Mouse (Mus musculus) heart, adult 18-20 months (tissue): Measurements from ENCODE around the gene Ccpg1os. TPM values are rescaled to one million over a fixed set of nuclear protein-coding genes. Genes with fewer than 3 reads are reported as not detected.

Experiments used
- microRNA-seq, 2 experiments: library from miRNA; unstranded; fragments of <30 nt; microRNA quantifications; one replicate each; pipeline ENCODE4 v1.2.0; 2022
- total RNA-seq, 2 experiments: library from RNA; stranded (reverse); gene quantifications; 2 replicates each; pipeline ENCODE4 v1.2.3; 2021

Ccpg1os gene
- total RNA-seq, 2 experiments from 2014 or later, result 5.8 to 6.7 TPM

Small RNA genes within 50 kb of the gene (microRNA-seq; reads per million reads assigned to microRNA genes)
- gene Gm27353, result 0 reads per million in 2 experiments

Other genes starting within 250 kb of the Ccpg1os start
- under 1 TPM in 1 of 2 experiments, not detected in 1; 0.02 TPM for gene Prtg, start 178.5 kb downstream of the Ccpg1os start, total RNA-seq
- 10 to 100 TPM; 13.5 to 14.9 TPM for gene Pygo1, start 59.7 kb downstream of the Ccpg1os start, total RNA-seq
- under 1 TPM; 0.30 to 0.57 TPM for gene Dyx1c1, start 26.6 kb downstream of the Ccpg1os start, total RNA-seq
- not detected for gene Gm44503, start 26.5 kb downstream of the Ccpg1os start, total RNA-seq
- 10 to 100 TPM; 84.9 to 95.1 TPM for gene Ccpg1, start within 50 bp of the Ccpg1os start, total RNA-seq
- 1 to 10 TPM; 1.8 to 2.5 TPM for gene Pigb, start 55.0 kb upstream of the Ccpg1os start, total RNA-seq
- 1 to 10 TPM; 5.1 to 6.9 TPM for gene Rab27a, start 59.5 kb upstream of the Ccpg1os start, total RNA-seq
- gene Khdc3, start 116.5 kb upstream of the Ccpg1os start, total RNA-seq, result under 1 TPM; 0.40 to 0.46 TPM
- gene Gm20509, start 117.1 kb upstream of the Ccpg1os start, total RNA-seq, result not detected
- 10 to 100 TPM; 46.0 to 53.9 TPM for gene Rsl24d1, start 128.0 kb upstream of the Ccpg1os start, total RNA-seq